Mouse (Mus musculus): ENCODE measurements around the gene Asb17. TPM values are rescaled to one million over a fixed set of nuclear protein-coding genes. Genes with fewer than 3 reads are reported as not detected.

The Asb17 gene
- total and polyA plus RNA-seq, 2 experiments = not detected

GRCm38 (mm10) chr3:153835455-153836086 lies 8.4 kb upstream of the Asb17 start:
- peak; percentile 64 for DNase-seq (ENCODE audit: extremely low read depth, low read depth, low spot score)
- Histone ChIP-seq H3K36me3 (ENCODE audit: control insufficient read depth, insufficient read depth, low read length) (no peaks in the 10 kb centered on the region), H3K79me2 (ENCODE audit: control insufficient read depth, insufficient read depth, low read length) (no peaks in the 10 kb centered on the region), H3K4me3 (ENCODE audit: insufficient read depth, low read depth, low read length) (no peak overlapping the region), H3K27ac (replicated peaks; ENCODE audit: insufficient read depth, low read depth, low read length) (no peak overlapping the region), H3K4me1 (ENCODE audit: control insufficient read depth, insufficient read depth, low read length) (peaks cover under 1% of the 10 kb centered on the region), H3K27me3 (ENCODE audit: control insufficient read depth, insufficient read depth, low read length) (no peaks in the 10 kb centered on the region), H3K9ac (ENCODE audit: low read depth, low read length) (no peak overlapping the region)
- TF ChIP-seq POLR2A (IDR thresholded peaks at IDR 0.05; ENCODE audit: extremely low read depth, insufficient read depth, low read length) (no peak), CTCF (IDR thresholded peaks at IDR 0.05; ENCODE audit: low read depth, low read length) (peak; percentile 92)
- WGBS = 66% methylated on average over 7 of the region's 7 CpGs

GRCm38 (mm10) chr3:153836316-153836715 lies 7.7 kb upstream of the Asb17 start:
- WGBS = 80% methylated on average over 3 of the region's 3 CpGs
- Histone ChIP-seq H3K36me3 (ENCODE audit: control insufficient read depth, insufficient read depth, low read length) (no peaks in the 10 kb centered on the region), H3K79me2 (ENCODE audit: control insufficient read depth, insufficient read depth, low read length) (no peaks in the 10 kb centered on the region), H3K27me3 (ENCODE audit: control insufficient read depth, insufficient read depth, low read length) (no peaks in the 10 kb centered on the region), H3K4me3 (ENCODE audit: insufficient read depth, low read depth, low read length) (no peak overlapping the region), H3K9ac (ENCODE audit: low read depth, low read length) (no peak overlapping the region), H3K4me1 (ENCODE audit: control insufficient read depth, insufficient read depth, low read length) (peaks cover 3% of the 10 kb centered on the region), H3K27ac (replicated peaks; ENCODE audit: insufficient read depth, low read depth, low read length) (no peak overlapping the region)
- DNase-seq (ENCODE audit: extremely low read depth, low read depth, low spot score) = no peak
- TF ChIP-seq POLR2A (IDR thresholded peaks at IDR 0.05; ENCODE audit: extremely low read depth, insufficient read depth, low read length) (no peak), CTCF (IDR thresholded peaks at IDR 0.05; ENCODE audit: low read depth, low read length) (no peak)

GRCm38 (mm10) chr3:153837593-153837992 lies 6.4 kb upstream of the Asb17 start:
- Histone ChIP-seq H3K4me1 (ENCODE audit: control insufficient read depth, insufficient read depth, low read length) (peaks cover 4% of the 10 kb centered on the region), H3K9ac (ENCODE audit: low read depth, low read length) (no peak overlapping the region), H3K27me3 (ENCODE audit: control insufficient read depth, insufficient read depth, low read length) (no peaks in the 10 kb centered on the region), H3K36me3 (ENCODE audit: control insufficient read depth, insufficient read depth, low read length) (no peaks in the 10 kb centered on the region), H3K27ac (replicated peaks; ENCODE audit: insufficient read depth, low read depth, low read length) (no peak overlapping the region), H3K4me3 (ENCODE audit: insufficient read depth, low read depth, low read length) (no peak overlapping the region), H3K79me2 (ENCODE audit: control insufficient read depth, insufficient read depth, low read length) (no peaks in the 10 kb centered on the region)
- no peak for DNase-seq (ENCODE audit: extremely low read depth, low read depth, low spot score)
- TF ChIP-seq CTCF (IDR thresholded peaks at IDR 0.05; ENCODE audit: low read depth, low read length) = no peak
- TF ChIP-seq POLR2A (IDR thresholded peaks at IDR 0.05; ENCODE audit: extremely low read depth, insufficient read depth, low read length) = no peak
- 72% methylated on average over 4 of the region's 4 CpGs for WGBS

GRCm38 (mm10) chr3:153844757-153845156 lies 748 bp downstream of the Asb17 start:
- H3K9ac ChIP-seq (ENCODE audit: low read depth, low read length) = no peak overlapping the region
- no peaks in the 10 kb centered on the region for H3K27me3 ChIP-seq (ENCODE audit: control insufficient read depth, insufficient read depth, low read length)
- H3K4me1 ChIP-seq (ENCODE audit: control insufficient read depth, insufficient read depth, low read length) = peaks cover 4% of the 10 kb centered on the region
- 94% methylated on average over 9 of the region's 9 CpGs for WGBS
- no peaks in the 10 kb centered on the region for H3K79me2 ChIP-seq (ENCODE audit: control insufficient read depth, insufficient read depth, low read length)
- DNase-seq (ENCODE audit: extremely low read depth, low read depth, low spot score) = no peak
- no peak overlapping the region for H3K27ac ChIP-seq (replicated peaks; ENCODE audit: insufficient read depth, low read depth, low read length)
- no peaks in the 10 kb centered on the region for H3K36me3 ChIP-seq (ENCODE audit: control insufficient read depth, insufficient read depth, low read length)
- TF ChIP-seq POLR2A (IDR thresholded peaks at IDR 0.05; ENCODE audit: extremely low read depth, insufficient read depth, low read length) (no peak), CTCF (IDR thresholded peaks at IDR 0.05; ENCODE audit: low read depth, low read length) (no peak)
- H3K4me3 ChIP-seq (ENCODE audit: insufficient read depth, low read depth, low read length) = no peak overlapping the region

GRCm38 (mm10) chr3:153845500-153845899 lies 1.5 kb downstream of the Asb17 start:
- DNase-seq (ENCODE audit: extremely low read depth, low read depth, low spot score) = no peak
- no peaks in the 10 kb centered on the region for H3K36me3 ChIP-seq (ENCODE audit: control insufficient read depth, insufficient read depth, low read length)
- H3K4me1 ChIP-seq (ENCODE audit: control insufficient read depth, insufficient read depth, low read length) = peaks cover 4% of the 10 kb centered on the region
- 81% methylated on average over 2 of the region's 2 CpGs for WGBS
- no peak overlapping the region for H3K9ac ChIP-seq (ENCODE audit: low read depth, low read length)
- H3K27me3 ChIP-seq (ENCODE audit: control insufficient read depth, insufficient read depth, low read length) = no peaks in the 10 kb centered on the region
- TF ChIP-seq POLR2A (IDR thresholded peaks at IDR 0.05; ENCODE audit: extremely low read depth, insufficient read depth, low read length) (no peak), CTCF (IDR thresholded peaks at IDR 0.05; ENCODE audit: low read depth, low read length) (no peak)
- no peak overlapping the region for H3K27ac ChIP-seq (replicated peaks; ENCODE audit: insufficient read depth, low read depth, low read length)
- H3K79me2 ChIP-seq (ENCODE audit: control insufficient read depth, insufficient read depth, low read length) = no peaks in the 10 kb centered on the region
- H3K4me3 ChIP-seq (ENCODE audit: insufficient read depth, low read depth, low read length) = no peak overlapping the region

- TF ChIP-seq CTCF (IDR thresholded peaks at IDR 0.05; ENCODE audit: low read depth, low read length) (no peak), POLR2A (IDR thresholded peaks at IDR 0.05; ENCODE audit: extremely low read depth, insufficient read depth, low read length) (no peak)
- H3K27ac ChIP-seq (replicated peaks; ENCODE audit: insufficient read depth, low read depth, low read length) = no peak overlapping the region
- 93% methylated on average over 4 of the region's 4 CpGs for WGBS
- no peaks in the 10 kb centered on the region for H3K36me3 ChIP-seq (ENCODE audit: control insufficient read depth, insufficient read depth, low read length)
- no peak overlapping the region for H3K9ac ChIP-seq (ENCODE audit: low read depth, low read length)
- H3K4me1 ChIP-seq (ENCODE audit: control insufficient read depth, insufficient read depth, low read length) = peaks cover 2% of the 10 kb centered on the region; the same call in 1 of the 2 replicates
- no peaks in the 10 kb centered on the region for H3K27me3 ChIP-seq (ENCODE audit: control insufficient read depth, insufficient read depth, low read length)
- H3K4me3 ChIP-seq (ENCODE audit: insufficient read depth, low read depth, low read length) = no peak overlapping the region
- DNase-seq (ENCODE audit: extremely low read depth, low read depth, low spot score) = no peak
- H3K79me2 ChIP-seq (ENCODE audit: control insufficient read depth, insufficient read depth, low read length) = no peaks in the 10 kb centered on the region
Observed at GRCm38 (mm10) chr3:153846109-153846508, 2.1 kb downstream of the Asb17 start.

Measured in liver, adult 2 months (tissue).